Mouse (Mus musculus) megakaryocyte, embryonic 14.5 days (primary cell): ENCODE measurements around the gene Pdss2.

ENCODE experiments used
- FLI1 ChIP-seq: IDR thresholded peaks from 2 replicates; pipeline ENCODE4 v1.6.1; 2012; ENCODE audit warnings: low read length, inconsistent platforms, mixed read lengths
- GATA1 ChIP-seq: IDR thresholded peaks from 3 replicates; pipeline ENCODE4 v1.6.1; 2012; ENCODE audit warnings: mixed read lengths, low read length, inconsistent platforms, borderline replicate concordance

DNA sequence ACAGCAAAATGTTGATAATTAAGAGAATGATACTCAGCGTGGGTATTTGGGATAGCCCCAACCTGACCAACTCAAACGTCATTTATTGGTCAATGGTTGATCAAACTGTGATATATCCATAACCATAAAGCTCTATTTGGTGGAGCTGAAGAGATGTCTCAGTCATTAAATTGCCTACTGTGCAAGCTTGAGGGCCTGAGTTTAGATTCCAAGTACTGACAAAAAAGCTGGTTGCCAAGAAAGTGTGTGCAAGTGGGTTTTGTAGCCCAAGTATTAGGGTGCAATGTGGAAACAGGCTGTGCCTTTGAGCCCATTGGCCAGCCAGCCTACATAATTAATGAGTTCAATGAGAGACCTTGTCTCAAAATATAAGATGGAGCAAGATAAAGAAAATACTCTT, 2.1 kb downstream of the Pdss2 start:
- TF ChIP-seq GATA1 = no peak
- no peak for TF ChIP-seq FLI1
